Mouse (Mus musculus): ENCODE measurements at regions not wholly inside any gene's neighbourhood (a gene's known extent, or its start where the extent isn't known, plus 50 kb on each side); places are given as distances from the start of the nearest gene placed in this dataset.

- no peak for DNase-seq
Observed at GRCm38 (mm10) chr2:166232376-166232775, 76.9 kb upstream of the Sulf2 start.

DNA sequence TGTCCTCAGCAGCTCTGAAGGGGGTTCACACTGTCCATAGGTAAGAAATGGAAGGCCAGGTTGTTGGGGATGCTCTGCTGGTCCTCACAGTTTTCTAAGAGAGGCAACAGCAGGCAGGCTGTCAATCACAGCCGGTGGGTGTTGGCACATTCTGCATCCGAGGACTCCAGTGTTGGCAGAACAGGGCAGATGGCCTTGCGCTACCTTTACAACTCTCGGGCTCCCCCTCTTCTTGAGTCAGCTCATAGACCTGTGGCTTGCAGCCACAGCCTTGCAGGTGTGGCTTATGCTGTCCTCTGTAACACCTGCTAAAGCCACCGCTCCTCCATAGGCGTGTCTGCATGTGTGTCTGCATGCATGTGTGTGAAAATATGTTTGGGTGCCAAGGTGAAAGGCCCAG is 75.2 kb upstream of the Sulf2 start:
- DNase-seq: no peak

GRCm38 (mm10) chr2:166228356-166228755 is 72.9 kb upstream of the Sulf2 start:
- DNase-seq: no peak

DNA sequence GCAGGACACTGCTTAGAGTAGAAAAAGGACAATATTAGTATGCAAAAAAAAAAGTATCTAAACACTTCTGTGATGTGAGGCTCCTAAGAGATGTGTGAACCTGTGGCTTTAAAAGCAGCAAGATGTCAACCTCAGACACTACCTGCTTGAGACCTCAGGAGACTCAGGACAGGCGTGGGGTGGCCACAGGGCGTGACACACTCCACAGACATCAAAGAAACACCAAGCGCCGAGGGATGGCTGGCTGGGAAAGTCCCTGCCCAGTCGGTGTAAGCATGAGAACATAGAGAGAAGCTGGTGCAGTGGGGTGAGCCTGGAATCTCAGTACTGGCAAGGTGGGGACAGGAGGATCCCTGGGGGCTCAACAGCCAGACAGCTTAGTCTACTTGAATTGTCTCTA is 72.0 kb upstream of the Sulf2 start:
- DNase-seq: no peak

DNA sequence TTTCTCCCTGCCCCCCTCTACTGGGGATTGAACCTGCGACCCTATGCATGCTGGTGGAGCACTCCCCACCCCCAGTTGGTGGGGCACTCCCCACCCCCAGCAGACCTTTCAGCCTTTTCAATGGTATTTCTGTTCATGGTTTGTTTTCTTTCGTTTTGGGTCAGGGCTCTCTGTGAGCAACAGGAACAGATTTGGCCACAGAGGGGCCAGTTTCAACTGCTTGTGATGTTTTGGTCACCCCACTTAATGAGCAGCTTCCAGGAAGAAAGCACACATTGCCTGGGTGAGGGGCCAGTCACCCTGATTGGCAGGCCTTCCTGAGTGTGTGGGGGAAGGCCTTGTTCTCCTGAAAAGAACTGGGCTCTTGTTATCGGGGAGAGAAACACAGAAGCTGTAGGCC is 71.5 kb upstream of the Sulf2 start:
- no peak for DNase-seq

DNA sequence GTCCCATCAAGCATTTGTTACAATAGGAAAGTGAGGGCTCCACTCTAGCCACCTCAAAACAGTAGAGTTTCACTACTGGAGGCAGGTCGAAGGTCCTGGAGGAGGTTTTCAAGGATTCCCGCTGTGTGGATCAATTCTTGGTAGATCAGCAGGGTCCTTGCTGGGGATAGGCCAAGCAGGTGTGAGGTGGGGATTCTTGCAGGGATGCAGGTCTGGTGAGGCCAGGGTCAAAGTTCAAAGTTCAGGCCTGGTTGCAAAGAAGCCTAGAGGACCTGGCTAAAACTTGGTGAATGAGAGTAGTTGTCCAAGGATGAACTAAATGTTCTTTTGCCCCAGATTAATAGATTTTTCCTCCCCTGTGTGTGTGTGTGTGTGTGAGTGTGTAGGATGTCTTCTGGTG is 70.9 kb upstream of the Sulf2 start:
- no peak for DNase-seq

DNA sequence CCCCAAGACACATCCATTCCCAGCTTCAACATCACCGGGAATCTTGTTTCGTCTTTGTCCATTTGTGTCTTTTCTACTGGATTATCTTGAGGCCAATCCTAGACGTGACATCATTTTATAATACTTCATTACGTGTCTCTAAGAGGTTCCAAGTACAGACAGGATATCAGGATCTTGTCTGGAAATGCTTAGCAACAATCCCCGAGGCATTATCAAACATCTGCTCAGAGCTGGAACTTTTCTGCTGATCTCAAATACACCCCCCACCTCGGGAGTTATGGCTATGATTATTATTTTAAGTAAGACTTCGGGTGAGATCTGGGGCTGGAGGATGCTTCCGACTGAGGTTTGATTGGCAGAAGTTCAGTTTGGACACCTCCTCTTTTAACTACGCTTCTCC is 69.9 kb upstream of the Sulf2 start:
- DNase-seq: no peak

GRCm38 (mm10) chr2:166218783-166219182 is 63.3 kb upstream of the Sulf2 start:
- DNase-seq: no peak

- DNase-seq: no peak
Observed at GRCm38 (mm10) chr2:166216512-166216865, 61.0 kb upstream of the Sulf2 start.

GRCm38 (mm10) chr2:166215610-166216511 is 60.4 kb upstream of the Sulf2 start:
- no peak for DNase-seq

- DNase-seq: no peak
Observed at GRCm38 (mm10) chr2:166215191-166215590, 59.7 kb upstream of the Sulf2 start.

DNA sequence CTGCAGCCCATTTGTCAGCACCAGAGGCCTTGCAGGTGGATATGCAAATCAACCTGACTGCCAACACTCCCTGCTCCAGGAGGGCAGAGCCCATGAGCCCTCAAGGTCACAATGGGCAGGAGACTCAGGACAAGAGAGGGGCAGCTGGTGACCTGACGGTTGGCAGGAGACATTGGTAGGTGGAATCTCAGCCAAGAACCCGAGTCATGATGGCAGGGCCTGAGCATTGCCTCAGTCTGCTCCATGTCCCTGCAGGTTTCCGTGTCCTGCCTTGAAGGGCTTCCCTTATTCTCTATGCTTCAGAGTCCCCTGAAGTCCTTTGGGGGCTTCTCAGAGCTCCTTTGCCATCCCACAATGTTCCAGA is 51.7 kb upstream of the Sulf2 start:
- no peak for DNase-seq

DNA sequence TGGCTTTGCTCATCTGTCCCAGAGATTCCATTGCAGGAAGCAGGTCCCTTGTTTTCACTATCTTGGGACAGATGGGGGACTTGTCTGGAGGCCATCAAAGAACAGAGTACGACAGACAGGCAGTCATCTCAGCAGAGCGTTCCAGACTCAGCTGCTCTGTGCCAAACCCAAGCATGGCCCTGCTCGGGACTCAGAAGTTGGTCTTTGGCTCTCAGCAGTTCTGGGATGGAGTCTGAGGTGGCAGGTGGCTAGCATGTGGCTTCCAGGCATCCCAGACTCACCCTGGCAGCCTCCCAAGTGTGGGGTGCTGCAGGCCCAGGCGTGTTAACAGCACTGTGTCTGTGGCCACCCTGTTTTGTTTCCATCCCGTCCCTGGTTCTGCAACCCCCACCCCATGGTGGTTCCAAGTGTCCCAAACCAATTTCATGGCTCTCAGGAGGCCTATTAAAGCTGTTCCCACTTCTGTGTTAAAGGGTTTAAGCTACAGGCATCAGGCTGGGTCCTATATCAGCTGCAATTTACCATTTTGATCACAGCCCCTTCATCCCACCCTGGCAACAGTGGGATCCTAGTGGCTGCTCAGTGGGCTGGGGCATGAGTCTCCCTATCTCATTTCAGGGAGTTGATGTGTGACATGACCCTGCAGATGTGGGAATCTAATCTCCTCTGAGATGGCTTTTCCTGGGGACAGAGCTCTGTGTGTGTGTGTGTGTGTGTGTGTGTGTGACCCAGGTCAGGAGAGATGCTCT is 51.1 kb upstream of the Sulf2 start:
- no peak for DNase-seq

All from adrenal gland, postnatal 25 days (tissue).